Mouse (Mus musculus) adrenal gland, postnatal 14 days (tissue): Measurements from ENCODE around the gene Eftud2. TPM values are rescaled to one million over a fixed set of nuclear protein-coding genes. Genes with fewer than 3 reads are reported as not detected.

Experiments used
- DNase-seq: peaks from one replicate; pipeline ENCODE4 v3.0.0; 2021; ENCODE audit warnings: mixed read lengths
- total RNA-seq: library from RNA; stranded (reverse); gene quantifications from 2 replicates; pipeline ENCODE4 v1.2.3, GENCODE M21; 2021

The Eftud2 gene
- total RNA-seq, 1 experiment from 2014 or later, result 79.9 TPM

DNA sequence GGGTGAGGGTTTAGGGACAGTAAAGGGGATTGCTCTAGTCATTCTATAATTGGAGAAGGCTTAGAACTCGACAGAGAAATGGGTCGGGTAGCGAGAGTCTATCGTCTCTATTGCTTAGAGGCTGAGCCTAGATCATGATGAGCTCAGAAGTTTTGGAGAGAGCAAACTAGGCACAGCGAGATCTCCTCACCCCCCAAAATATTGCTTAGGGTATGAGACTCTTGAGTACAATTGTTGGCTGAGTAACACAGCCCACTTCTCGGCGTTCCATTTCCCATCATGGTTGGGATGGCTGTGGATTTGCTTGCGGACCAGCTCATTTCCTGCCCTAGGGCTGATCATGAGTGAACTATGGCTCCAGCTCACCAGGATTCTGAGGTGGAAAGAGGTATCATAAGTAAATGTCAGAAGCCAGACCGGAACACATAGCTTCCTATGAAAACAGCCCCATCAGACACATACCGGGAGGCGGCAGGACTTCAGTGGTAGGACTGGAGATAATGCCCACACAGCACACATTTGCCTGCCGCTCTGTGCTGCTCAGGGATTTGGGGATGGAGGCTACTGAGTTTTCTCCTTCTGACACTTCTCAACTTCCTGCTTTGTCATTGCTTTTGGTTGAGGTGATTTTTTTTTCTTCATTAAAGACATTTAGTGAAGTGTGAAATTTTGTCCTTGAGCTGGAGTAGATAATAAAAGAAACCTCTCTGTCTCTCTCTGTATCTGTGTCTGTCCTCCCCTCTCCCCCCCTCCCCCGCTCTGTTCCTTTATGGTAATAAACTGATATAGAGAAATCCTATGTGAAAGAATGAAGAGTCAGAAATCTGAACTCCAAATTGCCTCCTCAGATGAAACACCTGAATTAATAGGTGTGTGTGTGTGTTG lies 771 bp upstream of the Eftud2 start:
- DNase-seq, result no peak

DNA sequence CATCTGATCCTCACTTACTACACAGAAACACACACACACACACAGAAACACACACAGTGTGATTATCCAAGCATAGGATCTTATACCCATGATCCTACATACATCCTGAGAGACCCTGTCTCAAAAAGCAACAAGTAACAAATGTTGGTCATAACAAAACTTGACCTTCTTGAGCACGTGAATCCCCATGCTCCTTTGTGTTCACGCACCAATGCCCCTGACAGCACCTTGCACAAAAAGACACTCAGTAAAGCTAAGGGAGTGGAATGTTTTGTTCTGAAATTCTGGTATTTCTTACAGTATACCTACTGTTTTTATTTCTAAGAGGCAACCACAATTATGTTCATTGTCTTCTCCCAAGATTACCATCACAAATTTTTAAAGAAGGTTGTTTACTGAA lies 1.2 kb downstream of the Eftud2 start:
- no peak for DNase-seq

DNA sequence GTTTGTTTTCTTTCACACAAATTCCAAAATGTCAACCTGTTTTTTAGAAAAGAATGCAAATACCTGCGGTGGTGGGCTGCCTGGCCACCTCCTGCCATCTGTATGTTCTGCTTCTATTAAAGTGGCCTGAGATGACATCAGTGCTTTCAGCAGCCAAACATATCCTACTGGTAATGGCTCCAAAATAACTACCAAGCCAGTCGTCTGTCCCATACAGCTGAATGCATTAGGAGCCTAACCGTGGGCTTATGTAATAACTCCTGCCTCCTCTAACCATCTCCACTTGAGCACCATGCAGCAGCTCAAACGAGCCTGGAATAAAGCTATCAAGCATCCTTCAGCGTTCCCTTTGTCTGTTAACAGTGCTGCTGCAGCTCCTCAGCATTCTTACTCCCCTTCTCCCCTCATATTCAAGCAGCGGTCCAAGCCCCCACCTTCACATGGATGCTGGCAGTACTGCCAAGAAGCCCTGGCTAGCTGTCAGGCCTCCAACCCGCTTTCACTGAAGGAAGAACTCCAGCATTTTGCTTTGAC lies 5.9 kb downstream of the Eftud2 start:
- DNase-seq, result no peak

DNA sequence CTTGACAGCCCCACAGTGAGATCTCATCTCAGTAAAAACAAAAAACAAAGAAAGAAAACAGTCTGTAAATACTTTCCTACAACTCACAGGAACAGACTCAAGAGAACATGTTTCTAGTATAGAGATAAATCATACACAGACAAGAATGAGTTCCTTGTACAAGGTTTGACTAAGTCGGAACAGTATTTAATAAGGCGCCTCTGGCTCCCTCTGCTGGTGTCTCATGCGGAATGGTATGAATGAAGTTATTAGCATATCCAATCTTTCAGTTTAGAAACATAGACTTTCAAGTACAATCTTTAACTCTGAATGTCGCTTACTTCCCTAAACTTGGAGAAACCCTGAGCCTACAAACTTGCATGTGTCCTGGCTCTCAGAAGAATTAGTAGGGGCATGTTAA lies 16.5 kb downstream of the Eftud2 start:
- peak; percentile 80 for DNase-seq

DNA sequence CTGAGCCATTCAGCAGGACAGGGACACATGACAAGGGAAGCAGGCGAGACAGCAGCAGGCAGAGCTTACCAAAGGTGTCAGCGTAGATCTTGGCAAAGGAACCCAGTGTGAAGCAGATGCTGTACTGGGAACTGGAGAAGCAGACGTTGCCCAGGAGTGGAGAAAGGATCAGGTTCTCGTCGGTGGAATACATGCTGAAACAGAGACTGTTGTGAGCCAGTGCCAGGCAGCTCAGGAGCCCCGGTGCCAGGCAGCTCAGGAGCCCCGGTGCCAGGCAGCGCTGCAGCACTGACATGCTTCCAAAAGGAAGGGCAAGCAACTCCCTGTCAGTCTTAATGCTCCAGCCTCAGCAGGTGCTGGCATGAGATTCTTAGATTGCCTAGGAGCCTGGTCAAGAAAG lies 20.9 kb downstream of the Eftud2 start:
- DNase-seq, result no peak

DNA sequence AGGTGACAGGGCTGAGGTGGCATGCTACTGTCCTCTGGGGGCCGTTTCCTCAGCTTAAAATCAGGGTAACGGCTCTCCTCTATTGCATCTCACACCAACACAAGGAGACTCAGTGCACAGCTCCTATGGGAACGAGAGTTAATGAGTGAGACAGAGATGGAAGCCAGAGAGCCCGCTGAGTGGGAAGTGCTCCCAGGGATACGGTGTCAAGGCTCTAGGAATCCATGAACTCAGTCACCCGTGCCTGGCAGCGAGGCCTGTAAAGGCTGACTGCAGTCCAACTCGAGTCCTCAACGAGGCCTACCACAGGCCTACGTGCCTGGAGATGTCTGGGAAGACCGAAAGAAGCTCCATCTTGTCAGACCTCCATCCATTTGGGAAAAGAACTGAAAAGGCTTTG lies 21.8 kb downstream of the Eftud2 start:
- DNase-seq, result no peak

DNA sequence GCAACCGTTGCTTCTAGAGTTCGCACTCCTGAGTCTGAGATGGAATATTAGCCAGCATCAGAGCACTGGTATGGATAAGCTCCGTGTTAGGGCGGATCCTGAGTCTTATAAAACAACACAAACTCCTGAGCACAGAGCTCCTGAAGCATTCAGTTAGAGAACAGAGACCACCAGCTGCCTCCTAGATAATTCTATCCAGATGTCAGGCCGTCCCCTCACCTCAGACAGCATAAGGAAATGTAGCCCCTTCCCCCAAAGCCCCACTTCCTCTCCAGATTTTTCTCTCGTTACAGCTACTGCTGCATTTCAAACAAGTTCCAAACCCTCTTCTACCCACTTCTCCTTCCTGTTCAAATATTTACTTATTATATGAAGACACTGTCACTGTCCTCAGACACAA lies 24.8 kb downstream of the Eftud2 start:
- DNase-seq, result no peak

DNA sequence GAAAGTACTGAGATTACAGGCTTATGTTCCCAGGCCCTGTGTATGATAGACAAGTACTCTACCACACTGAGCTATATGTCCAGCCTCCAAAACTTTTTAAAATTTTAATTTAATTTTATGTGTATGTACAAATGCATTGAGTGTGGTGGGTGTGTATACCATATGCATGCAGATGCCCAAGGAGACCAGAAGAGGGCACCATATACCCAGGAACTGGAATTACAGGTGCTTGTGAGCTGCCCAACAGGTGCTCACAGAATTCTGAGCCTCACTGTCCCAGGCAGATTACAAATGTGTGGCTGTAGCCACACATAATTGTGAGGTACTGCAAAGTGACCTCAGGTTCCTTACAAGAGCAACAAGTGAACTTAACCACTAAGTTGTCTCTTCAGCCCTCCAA lies 27.0 kb downstream of the Eftud2 start:
- DNase-seq, result no peak

DNA sequence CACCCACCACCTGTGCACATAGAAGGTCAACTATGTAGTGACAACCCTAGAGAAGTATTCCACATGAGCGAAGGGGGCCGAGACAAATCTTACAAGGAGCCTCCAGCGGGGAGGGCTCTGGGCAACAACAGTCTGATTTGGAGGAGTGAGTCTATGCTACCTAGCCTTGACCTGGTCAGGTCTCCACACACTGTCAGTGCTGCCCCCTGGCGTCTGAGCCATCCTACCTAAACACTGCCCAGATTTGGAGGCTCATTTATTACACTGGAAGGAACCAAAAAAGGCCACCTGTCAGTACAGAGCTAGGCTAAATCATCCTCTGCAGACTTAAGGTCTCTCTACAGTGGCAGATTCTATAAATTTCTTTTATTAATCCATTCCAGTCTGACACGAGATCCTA lies 28.9 kb downstream of the Eftud2 start:
- DNase-seq, result peak; percentile 89

DNA sequence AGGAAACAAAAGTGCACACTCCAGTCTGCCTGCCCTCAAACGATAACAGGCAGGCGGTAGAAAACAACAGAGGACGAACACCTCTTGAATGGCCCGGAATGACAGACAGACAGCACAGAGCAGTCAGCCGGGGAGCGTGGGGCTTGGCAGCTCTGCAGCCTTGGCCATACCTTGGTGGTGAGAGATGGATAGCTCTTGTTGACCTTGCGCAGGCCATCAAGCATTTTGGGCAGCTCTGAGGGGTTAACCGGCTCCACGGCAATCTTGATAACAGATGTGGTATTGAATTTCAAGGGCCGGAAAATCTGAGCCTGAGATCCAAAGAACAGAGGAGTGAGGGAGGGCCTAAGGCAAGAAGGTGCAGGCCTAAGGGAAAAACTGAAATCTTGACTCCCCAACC lies 34.9 kb downstream of the Eftud2 start:
- DNase-seq, result peak; percentile 62

DNA sequence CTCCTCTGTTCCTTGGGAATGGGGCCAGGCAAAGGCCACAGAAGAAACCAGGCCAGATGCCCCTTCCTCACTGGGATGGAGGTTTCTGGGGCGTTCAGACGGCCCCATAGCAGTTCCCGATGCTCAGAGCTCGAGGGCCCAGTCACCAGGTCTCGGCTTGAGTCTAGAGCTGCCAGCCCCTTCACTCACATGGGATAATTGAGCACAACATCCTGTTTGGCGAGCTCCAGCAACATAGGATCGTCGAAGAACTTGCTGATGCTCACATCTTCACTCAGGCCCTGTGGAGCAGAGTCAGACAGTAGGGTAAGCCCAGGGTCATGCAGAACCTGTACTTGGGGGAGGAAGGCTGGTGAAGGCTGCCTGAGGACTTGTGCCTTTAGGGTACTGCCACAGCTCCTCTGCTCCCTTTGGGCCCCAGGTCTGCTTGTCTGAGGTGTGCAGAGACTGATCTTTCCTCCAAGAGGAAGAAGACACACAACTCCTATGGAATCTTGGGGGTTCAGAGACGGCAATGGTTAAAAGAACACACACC lies 42.1 kb downstream of the Eftud2 start:
- no peak for DNase-seq

DNA sequence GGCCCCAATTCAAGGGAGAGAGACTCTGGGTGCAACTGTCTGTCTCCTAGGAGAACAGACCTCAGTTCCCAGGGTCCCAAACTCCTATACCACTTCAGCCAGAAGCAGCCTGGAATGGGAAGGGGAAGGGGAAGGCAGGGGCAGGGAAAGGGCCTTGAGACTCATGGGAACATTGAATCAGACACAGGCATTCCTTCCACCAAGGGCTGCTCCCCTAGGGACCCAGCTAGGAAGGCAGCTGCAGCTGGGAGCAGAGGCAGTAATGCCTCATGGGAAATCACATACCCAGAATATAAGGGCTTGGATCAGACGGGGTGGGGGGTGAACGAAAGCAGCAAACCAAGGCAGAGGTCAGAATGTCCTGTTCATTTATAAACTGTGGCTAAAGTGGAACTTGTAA lies 42.7 kb downstream of the Eftud2 start:
- DNase-seq, result peak; percentile 35

DNA sequence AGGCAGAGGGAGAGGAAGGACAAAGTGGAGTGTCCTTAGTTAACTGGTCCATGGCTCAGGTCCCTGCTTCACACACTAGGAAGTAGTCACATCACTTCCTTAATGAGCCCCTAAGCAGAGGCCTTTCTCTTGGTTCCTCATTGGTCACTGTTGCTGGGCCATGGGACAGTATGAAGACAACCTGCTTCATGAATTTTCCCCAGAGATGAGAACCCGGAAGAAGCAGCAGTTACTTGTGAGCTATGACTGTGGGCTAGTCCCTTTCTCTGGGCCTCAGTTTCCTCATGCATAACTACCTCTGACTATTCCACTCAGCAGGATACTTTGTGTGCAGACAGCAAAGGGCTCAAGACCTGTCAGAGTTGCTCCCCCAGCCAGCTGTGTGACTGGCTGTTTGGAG lies 43.4 kb downstream of the Eftud2 start:
- no peak for DNase-seq

DNA sequence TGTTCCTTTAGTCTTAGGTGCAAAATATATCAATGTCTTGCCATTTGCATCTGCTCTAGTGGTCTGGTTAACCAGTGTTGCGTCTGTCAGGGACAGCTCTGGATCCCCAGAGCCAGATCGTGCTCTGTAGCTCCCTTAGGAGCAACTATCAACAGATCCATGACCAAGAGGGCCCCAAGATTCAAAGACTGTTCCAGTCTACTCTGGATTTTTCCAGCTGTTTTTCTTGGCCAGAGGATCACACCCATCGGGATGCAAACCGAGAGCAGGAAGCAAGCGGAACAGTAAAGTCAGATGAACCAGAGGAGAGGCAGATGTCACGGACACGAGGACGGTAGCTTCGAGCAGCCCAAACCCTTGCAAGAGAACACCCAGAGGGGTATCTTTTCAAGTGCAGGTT lies 44.6 kb downstream of the Eftud2 start:
- no peak for DNase-seq

DNA sequence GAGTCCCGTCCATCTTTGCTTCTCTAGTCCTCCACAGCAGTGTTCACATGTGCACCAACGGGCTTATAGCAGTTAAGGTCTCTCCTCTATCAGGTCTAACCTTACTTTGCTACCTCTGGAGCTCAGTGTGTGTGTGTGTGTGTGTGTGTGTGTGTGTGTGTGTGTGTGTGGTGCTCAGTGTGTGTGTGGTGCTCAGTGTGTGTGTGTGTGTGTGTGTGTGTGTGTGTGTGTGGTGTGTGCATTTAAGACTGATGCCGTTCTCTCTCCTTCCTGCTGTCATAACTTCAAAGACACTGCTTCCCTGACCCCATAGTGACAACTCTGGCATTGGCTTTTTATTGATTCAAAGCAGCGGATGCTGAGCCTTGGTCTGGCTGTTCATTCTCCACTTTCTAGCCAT lies 45.2 kb downstream of the Eftud2 start, which contains the start of gene Higd1b:
Higd1b (plus strand) TSS at position 301 of the 400 bp plus-strand sequence.
- no peak for DNase-seq

DNA sequence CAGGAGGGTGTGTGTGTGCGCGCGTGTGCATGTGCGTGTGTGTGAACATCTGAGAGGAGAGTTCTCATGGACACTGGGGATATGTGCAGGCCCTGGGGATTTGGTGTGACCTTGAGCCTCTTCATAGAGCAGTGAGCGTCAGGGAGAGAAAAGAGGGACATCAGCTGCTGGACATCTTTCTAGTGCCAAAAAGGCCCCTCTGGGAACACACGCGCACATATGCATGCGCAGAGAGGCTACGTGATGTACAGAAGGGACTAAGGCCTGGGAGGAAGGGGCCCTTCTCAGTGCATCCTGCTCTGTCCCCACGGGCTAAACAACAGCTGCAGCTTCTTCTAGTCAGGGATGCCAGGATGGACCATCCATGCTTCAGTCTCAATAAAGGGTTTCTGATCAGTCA lies 46.6 kb downstream of the Eftud2 start:
- DNase-seq, result no peak

DNA sequence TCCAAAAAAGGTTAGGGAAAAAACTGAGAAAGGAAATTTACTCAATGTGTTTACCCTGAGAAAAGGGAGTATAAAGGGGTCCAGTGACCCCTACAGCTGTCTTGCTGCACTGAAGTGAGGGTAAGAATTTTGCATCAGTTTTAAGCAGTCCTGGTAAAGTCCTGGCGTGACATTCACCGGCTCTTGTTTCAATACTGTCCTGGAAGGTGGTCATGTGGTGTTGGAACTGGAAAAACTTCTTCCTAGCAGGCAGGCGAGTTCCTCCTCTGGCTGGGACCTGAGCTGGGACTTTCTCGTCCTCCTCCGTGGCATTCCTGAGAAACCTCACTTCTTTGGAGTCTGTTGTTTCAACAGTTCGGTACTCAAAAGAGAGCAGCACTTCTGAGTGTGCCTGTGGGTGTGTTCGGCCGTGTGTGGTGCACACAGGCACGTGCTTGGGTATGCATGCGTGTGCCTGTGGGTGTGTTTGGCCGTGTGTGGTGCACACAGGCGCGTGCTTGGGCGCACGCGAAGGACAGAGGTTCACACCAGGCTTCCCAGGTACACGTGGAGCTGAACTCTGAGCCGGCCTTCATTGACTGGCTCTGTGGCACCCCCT lies 48.0 kb downstream of the Eftud2 start:
- DNase-seq, result no peak

DNA sequence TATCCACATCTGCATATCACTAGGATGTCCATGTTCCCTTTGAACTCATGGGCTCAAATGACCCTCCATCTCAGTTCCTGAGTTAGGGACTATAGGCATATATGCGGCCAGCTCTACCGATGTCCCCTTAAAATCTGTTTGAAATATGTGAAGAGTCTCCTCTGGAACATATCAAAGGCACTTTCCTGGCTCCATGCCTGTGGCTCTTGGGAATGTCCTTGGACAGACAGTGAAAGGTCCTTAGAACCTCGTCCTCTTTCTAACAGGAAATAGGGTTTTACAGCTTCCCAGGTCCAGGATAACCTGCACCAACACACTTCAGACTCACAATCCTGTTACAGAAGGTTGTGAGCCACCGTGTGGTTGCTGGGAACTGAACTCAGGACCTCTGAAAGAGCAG lies 50.5 kb downstream of the Eftud2 start:
- DNase-seq, result peak; percentile 83

DNA sequence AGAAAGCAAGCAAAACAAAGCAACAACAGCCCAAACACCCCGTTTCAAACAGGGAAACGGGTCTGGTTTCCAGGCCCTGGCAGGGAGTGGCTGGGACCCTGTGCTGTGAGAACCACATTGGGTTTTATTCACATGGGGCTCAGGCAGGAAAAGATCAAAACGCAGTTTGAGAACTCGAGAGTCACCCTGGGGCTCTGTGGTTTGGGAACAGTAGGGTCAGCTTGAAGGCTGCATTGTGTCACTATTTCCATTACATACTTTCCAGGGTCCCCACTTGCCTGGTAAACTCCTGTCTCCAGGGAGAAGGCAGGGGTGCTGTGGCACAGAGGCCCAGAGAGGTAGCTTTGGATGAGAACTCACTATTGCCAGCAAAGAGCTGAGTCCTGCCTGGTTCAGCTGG lies 53.7 kb downstream of the Eftud2 start:
- no peak for DNase-seq

DNA sequence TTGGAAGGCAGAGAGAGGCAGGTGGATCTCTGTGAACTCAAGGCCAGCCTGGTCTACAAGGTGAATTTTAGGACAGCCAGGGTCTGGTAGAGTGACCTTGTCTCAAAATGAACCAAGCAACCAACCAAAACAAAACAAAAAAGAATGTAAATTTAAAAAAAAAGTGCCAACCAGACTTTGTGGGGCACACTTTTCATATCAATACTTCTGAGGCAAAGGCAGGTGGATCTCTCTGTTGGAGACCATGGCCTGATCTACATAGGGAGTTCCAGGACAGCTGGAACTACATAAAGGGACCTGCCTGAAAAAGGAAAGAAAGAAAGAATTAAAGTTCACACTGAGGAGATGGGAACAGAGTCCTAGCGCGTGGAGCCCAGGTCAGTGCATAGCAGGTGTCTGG lies 54.3 kb downstream of the Eftud2 start:
- no peak for DNase-seq

DNA sequence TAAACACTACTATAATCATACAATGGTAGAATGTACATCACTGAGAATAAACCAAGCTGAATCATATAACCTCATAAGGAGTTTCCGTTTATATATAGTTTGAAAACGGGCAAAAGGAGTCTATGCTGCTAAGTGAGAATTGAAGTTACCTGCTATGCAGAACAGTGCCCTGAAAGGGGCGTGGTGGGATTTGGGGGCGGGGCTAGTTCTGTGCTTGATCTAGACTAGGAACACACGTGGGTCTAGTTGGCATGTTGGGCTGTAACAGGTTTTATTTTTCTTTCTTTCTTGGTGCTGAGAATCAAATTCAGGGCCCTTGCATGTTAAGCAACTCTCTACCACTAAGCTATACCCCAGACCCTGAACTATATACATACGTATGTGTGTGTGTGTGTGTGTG lies 59.6 kb downstream of the Eftud2 start:
- DNase-seq, result no peak

DNA sequence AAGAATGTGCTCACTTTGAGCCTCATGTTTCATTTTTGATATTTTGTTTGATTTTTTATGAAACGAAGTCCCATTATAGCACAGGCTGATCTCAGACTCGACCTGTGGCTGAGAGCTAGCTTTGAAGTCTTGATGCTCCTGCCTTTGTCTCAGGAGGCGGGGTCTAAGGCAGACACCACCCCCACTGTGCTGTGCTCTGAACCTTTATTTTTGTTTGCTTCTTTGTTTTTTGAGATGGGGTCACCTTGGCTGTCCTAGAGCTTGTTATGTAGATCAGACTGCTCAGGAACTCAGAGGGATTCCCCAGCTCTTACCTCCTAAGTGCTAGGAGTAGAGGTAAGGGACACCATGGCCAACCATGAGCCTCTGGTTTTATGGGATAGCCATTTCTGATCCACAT lies 60.4 kb downstream of the Eftud2 start:
- DNase-seq, result no peak

DNA sequence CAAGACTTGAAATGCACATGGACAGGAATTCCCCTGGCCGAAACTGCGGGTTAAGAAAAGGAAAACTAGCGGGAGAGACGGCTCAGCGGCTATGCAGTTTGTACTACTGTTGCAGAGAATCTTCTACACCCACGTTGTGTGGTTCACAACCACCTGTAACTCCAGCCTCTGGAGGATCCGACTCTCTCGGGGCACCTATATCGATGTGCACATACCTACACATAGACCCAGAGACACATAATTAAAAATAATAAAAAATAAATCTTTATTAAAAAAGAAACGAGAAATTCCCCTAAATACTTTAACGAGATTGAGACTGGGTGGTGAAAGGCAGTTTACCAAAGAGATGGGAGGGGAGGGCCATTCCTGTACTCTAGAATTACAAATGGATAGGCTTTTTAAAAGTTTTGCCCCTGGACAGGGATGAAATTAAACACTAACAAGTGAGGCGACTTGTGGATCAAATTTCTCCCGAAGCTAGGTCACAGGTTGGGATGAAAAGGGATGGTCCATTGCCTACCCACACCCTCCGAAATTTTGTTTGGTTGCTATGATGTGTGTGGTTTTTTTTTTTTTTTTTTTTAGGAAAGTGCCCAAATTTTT lies 60.9 kb downstream of the Eftud2 start:
- no peak for DNase-seq
